Mouse (Mus musculus) myocyte (in vitro differentiated cells): ENCODE measurements around the gene Hist1h2ak. TPM values are rescaled to one million over a fixed set of nuclear protein-coding genes. Genes with fewer than 3 reads are reported as not detected.
A peak's percentile ranks its signal among the peaks of the same experiment; 100 is the strongest.
"Not testable (repeated sequence)": the region's sequence is repeated elsewhere in the genome, so short reads cannot be mapped to it uniquely, and the experiment has no call there.

Source experiments
- H3K27me3 ChIP-seq: one replicate; pipeline ENCODE4 v1.6.1; 2011; ENCODE audit not compliant: control insufficient read depth, insufficient read depth, insufficient read length
- H3K36me3 ChIP-seq: one replicate; pipeline ENCODE4 v1.6.1; 2011; ENCODE audit not compliant: control insufficient read depth, insufficient read depth
- H3K4me2 ChIP-seq: one replicate; pipeline ENCODE4 v1.6.1; 2011; ENCODE audit warnings: low read depth, control low read depth
- H3K4me3 ChIP-seq: one replicate; pipeline ENCODE4 v1.5.1; 2011; ENCODE audit warnings: mild to moderate bottlenecking, control low read depth, moderate library complexity
- H3K79me2 ChIP-seq: one replicate; pipeline ENCODE4 v1.6.1; 2011; ENCODE audit not compliant: control insufficient read depth, insufficient read depth
- H3ac ChIP-seq: one replicate; pipeline ENCODE4 v1.6.1; 2011; ENCODE audit not compliant: control insufficient read depth, insufficient read length
- CEBPB ChIP-seq: IDR thresholded peaks from 2 replicates; pipeline ENCODE4 v1.6.1; 2011; ENCODE audit warnings: mild to moderate bottlenecking, moderate library complexity; ENCODE audit not compliant: poor library complexity, insufficient read depth, severe bottlenecking
- MAX ChIP-seq: IDR thresholded peaks from one replicate; pipeline ENCODE4 v1.6.1; 2011; ENCODE audit warnings: low read depth, mild to moderate bottlenecking, control low read depth
- MYOG ChIP-seq, 3 experiments: IDR thresholded peaks; one replicate each; pipeline ENCODE4 v1.6.1; 2011; ENCODE audit warnings: control low read depth in 2 of 3, low read depth in 2 of 3, mild to moderate bottlenecking in 2 of 3; ENCODE audit not compliant: insufficient read length in 2 of 3, control insufficient read depth in 1 of 3, insufficient read depth in 1 of 3
- POLR2A ChIP-seq: IDR thresholded peaks from one replicate; pipeline ENCODE4 v1.6.1; 2011; ENCODE audit warnings: low read depth, mild to moderate bottlenecking, control low read depth, moderate library complexity; ENCODE audit not compliant: insufficient read length
- POLR2AphosphoS2 ChIP-seq: IDR thresholded peaks from one replicate; pipeline ENCODE4 v1.6.1; 2011; ENCODE audit warnings: low read depth, control low read depth; ENCODE audit not compliant: insufficient read length
- REST ChIP-seq: IDR thresholded peaks from one replicate; pipeline ENCODE4 v1.6.1; 2011; ENCODE audit warnings: mild to moderate bottlenecking, control low read depth, moderate library complexity; ENCODE audit not compliant: insufficient read depth, insufficient read length
- TCF12 ChIP-seq: IDR thresholded peaks from one replicate; pipeline ENCODE4 v1.6.1; 2011; ENCODE audit warnings: mild to moderate bottlenecking, control low read depth; ENCODE audit not compliant: poor library complexity, insufficient read depth, severe bottlenecking
- TCF3 ChIP-seq: IDR thresholded peaks from one replicate; pipeline ENCODE4 v1.6.1; 2011; ENCODE audit warnings: low read depth, control low read depth; ENCODE audit not compliant: insufficient read length
- USF1 ChIP-seq: IDR thresholded peaks from one replicate; pipeline ENCODE4 v1.6.1; 2011; ENCODE audit warnings: low read depth, mild to moderate bottlenecking, control low read depth, moderate library complexity
- polyA plus RNA-seq: library from polyadenylated mRNA; unstranded; fragments of >200 nt; fragmentation: generic; extraction: Trizol; gene quantifications from one replicate; pipeline ENCODE4 v1.2.1, GENCODE M21; 2012; ENCODE audit warnings: missing spikeins

Hist1h2ak gene
- polyA plus RNA-seq, 1 experiment, result 2.3 TPM

GRCm38 (mm10) chr13:21721107-21721756 lies 32.4 kb downstream of the Hist1h2ak start:
- peak; percentile 32 for TF ChIP-seq POLR2AphosphoS2
- TF ChIP-seq POLR2A, result peak; percentile 43

GRCm38 (mm10) chr13:21718381-21719080 lies 35.1 kb downstream of the Hist1h2ak start:
- H3K79me2 ChIP-seq, result no peaks in the 10 kb centered on the region
- no peaks in the 10 kb centered on the region for H3K36me3 ChIP-seq
- H3K27me3 ChIP-seq, result no peaks in the 10 kb centered on the region
- peak overlapping the region; percentile 30 for H3K4me3 ChIP-seq
- peak overlapping the region; percentile 79 for H3K4me2 ChIP-seq
- H3ac ChIP-seq, result no peak overlapping the region
- TF ChIP-seq REST, result no peak
- TF ChIP-seq POLR2AphosphoS2, result peak; percentile 68
- TF ChIP-seq POLR2A, result peak; percentile 5

More at GRCm38 (mm10) chr13:21721107-21721756, 32.4 kb downstream of the Hist1h2ak start:
- not testable (repeated sequence) for H3ac ChIP-seq, H3K27me3 ChIP-seq, H3K36me3 ChIP-seq, H3K79me2 ChIP-seq
- Histone ChIP-seq H3K4me2 (peak overlapping the region; percentile 79), H3K4me3 (peak overlapping the region; percentile 12)

GRCm38 (mm10) chr13:21717397-21718357 lies 36.0 kb downstream of the Hist1h2ak start, which contains the start of gene Hist1h3h:
TSS of gene Hist1h3h (plus strand) at chr13:21717659.
- Histone ChIP-seq H3K4me2 (peak within 1 kb of the TSS; percentile 97), H3K4me3 (peak within 1 kb of the TSS; percentile 30)
- peak; percentile 89 for TF ChIP-seq POLR2AphosphoS2
- peak; percentile 79 for TF ChIP-seq POLR2A
- not testable (repeated sequence) for H3K27me3 ChIP-seq, H3ac ChIP-seq, H3K36me3 ChIP-seq, H3K79me2 ChIP-seq

GRCm38 (mm10) chr13:21716540-21717391 lies 36.9 kb downstream of the Hist1h2ak start:
- H3K4me2 ChIP-seq, result peak overlapping the region; percentile 97
- H3K36me3 ChIP-seq, H3K27me3 ChIP-seq, H3ac ChIP-seq, H3K79me2 ChIP-seq: not testable (repeated sequence)
- peak; percentile 82 for TF ChIP-seq POLR2AphosphoS2
- peak; percentile 60 for TF ChIP-seq POLR2A
- peak overlapping the region; percentile 30 for H3K4me3 ChIP-seq

- Histone ChIP-seq H3K4me3 (peak within 1 kb of the TSS; percentile 30), H3K4me2 (peak within 1 kb of the TSS; percentile 97)
- H3K79me2 ChIP-seq, H3K27me3 ChIP-seq, H3K36me3 ChIP-seq, H3ac ChIP-seq: not testable (repeated sequence)
- TF ChIP-seq POLR2A, result peak; percentile 61
- peak; percentile 81 for TF ChIP-seq POLR2AphosphoS2
These were observed 37.6 kb downstream of the Hist1h2ak start, which contains the start of the genes Hist1h2bl and Hist1h2ai for GRCm38 (mm10) chr13:21715864-21716539. TSS of gene Hist1h2bl (minus strand) at chr13:21716143. TSS of gene Hist1h2ai (plus strand) at chr13:21716422.

- no peaks in the 10 kb centered on the region for H3K36me3 ChIP-seq
- no peaks in the 10 kb centered on the region for H3K79me2 ChIP-seq
- H3ac ChIP-seq, result no peak overlapping the region
- no peaks in the 10 kb centered on the region for H3K27me3 ChIP-seq
- TF ChIP-seq MAX (no peak), TCF3 (no peak), MYOG (IDR thresholded peaks at IDR 0.05; ENCODE audit: control insufficient read depth in 1 of 3, insufficient read depth in 1 of 3, insufficient read length in 2 of 3, low read depth in 2 of 3) (no peak), TCF12 (no peak), USF1 (no peak), REST (no peak), CEBPB (no peak), POLR2A (peak; percentile 2)
- H3K4me3 ChIP-seq, result peak overlapping the region; percentile 30
- H3K4me2 ChIP-seq, result peak overlapping the region; percentile 89
These were observed 38.3 kb downstream of the Hist1h2ak start for GRCm38 (mm10) chr13:21715131-21715863.
